Mouse (Mus musculus): ENCODE measurements around the gene Pde11a.

Pde11a gene

DNA sequence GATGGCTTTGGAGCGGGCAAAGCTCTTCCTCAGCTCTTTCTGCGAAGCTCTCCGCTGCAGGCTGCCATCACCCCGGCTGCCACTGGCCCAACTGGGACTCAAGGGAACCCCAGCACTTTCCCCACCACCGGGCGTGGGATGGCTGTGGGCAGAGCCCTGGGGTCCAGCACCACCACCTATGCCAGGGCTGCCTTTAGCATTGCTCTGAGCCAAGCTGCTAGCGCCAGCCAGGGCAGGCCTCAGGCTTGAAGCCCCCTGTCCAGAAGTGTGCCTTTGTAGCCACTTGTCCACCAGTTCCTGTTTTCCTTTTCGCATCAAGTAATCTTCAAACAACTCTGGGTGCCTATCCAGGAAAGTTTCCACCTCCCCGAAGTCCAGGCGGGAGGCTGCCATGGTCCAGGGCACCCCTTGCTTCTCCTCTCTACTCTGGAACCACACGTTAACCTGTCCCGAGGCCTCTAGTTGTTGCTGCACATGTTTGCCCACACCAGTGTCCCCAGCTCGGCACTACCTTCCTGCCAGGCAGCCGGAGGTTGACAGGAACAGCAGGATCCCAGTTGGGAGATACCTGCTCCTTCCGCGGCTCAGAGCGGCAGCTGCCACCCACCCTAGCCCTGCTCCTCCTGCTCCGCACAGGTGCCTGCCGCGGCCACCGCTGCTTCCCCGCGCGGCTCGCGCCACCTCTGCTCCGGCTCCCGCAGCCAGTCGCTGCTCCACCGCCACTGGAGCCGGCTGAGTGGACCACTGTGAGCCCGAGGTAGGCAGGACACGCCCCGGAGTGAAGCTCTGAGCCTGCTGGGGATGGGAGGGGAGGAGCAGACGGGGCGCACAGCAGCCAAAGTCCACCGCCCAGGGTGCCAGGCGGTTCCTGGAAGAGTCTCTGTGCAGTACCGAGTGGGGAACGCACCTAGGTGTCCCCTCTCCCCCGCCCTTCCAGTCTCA lies at the start of gene Pde11a:
TSS of gene Pde11a (minus strand) at position 560 of the 942 bp plus-strand sequence.
- peak; percentile 3 for DNase-seq (ENCODE audit: low spot score)

DNA sequence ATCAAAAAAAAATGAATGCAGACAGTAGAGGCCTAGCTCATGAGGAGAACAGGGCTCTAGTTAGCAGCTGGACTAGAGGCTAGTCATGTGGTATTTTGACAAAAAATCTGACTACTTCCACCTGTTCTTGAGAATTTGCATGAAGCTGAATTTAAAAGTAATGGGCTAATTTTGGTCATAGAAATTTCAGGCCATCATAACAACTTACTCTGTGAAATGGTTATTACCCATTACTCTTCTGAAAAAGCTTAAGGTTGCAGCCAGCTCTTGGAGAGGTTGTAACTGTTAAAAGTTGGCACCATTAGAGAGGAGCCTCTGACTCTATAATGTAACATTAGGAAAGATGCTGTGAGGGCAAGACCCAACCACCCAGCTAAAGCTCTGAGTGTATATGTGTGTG lies 48.0 kb upstream of the Pde11a start:
- DNase-seq (ENCODE audit: low spot score) = no peak

DNA sequence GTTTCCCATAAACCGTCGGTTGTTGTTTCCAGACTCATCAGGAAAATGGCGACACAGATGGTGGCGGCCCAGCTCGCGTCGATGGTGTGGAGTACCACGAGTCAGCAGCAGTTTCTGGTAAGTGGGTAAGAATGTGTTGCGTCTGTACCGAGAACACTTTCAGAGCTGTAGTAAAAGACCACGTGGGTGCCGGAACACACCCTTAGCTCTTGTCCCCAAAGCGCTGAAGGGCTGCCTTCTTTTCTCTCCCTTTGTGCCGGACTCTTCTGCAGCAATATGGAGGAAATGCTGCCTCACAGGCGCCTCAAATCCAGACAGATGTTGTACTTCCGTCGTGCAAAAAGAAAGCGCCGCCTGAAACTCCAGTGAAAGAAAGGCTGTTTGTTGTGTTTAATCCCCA lies 40.1 kb upstream of the Pde11a start:
- no peak for DNase-seq (ENCODE audit: low spot score)

DNA sequence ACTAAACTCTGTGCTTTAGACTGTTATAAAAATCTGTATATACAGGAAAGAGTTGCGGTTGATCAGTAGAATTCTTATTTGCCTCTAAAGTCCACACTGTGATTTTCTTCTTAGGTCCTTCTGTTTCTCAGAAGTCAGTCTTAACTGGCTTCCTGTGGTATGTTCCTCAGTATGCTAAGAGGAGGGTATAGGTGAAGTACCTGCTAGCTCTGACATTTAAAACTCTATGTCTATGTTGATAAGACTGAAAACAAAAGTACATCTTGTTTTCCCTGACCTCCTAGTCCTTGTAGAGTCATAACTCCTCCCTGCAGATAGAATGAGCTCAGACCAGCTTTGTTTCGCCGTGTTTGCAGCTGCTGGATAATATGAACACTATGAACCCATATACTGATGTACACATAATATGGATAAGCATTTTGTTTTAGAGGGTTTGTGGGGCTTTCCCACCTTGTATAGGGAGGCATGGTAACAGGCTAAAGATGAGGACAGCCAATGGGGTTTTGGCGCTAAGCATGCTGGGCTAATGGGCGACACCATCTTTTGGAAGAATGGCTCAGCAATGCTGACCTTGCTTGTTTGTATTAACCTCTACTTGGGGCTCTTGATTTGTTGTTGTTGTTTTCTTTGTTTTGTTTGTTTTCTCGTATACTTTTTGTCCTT lies 36.1 kb upstream of the Pde11a start:
- no peak for DNase-seq (ENCODE audit: low spot score)

DNA sequence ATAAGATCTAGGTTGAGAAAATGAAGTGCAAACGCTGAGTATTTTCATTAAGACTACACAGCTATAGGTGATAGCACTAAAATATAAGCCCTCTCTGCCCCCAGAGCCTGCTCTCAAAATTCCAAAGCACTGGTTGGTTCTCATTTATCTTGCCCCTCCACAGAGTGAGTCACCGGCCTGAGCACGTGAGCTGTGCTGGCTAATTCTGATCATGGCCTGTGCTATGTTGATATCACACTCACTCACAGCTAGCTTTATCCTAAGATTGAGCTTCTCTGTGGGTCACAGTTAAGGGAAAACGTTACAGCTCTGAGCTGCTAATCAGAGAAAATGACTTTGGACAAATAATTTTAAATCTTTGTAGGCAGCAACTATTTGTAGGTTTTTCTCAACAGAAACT lies 33.7 kb upstream of the Pde11a start:
- peak; percentile 75 for DNase-seq (ENCODE audit: low spot score)

DNA sequence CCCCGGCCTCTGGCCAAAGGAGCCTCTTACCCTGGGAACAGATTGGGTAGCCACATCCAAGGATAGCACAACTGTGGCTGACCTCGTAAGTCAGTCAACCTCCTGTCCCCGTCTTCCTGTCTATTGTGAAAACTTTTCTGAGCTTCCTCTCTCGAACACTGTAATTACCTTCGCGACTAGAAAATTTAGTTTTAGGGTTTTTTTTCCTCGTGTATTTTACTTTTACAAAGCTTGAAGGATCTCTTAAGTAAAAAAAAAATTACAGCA lies 32.0 kb upstream of the Pde11a start:
- DNase-seq (ENCODE audit: low spot score) = no peak

DNA sequence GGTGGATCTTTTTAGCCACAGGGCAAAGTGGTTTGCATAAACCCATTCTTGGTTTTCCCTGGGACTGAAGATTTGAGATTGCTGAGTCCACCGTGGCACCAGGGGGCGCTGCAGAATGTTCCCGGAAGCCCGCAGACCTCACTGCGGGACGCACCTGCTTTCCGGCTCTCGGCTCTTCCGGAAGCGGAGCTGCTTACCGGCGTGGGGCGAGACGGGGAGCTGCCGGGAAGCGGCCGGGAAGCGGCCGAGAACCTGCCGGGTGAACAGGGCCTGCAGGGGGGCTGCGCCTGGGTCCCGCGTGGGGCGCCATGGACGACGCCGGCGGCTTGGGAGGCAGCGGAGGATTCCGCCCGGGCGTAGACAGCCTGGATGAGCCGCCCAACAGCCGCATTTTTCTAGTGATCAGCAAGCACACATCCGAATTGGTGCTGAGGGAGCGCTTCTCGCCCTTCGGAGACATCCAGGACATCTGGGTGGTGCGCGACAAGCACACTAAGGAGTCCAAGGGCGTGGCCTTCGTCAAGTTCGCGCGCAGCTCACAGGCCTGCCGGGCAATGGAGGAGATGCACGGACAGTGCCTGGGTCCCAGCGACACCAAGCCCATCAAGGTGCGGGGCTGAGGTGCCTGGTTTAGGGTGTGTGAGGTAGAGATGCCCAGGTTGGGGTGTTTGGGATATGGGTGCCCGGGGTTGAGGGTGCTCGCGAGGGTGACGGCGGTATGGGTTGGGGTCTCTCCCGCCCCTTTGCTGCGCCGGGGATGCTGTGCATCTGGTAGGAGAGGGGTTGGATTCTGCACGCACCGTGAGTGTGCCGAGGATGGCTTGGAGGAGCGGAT lies 31.5 kb upstream of the Pde11a start, which contains the start of gene Rbm45:
TSS of gene Rbm45 (plus strand) at position 164 of the 835 bp plus-strand sequence.
- DNase-seq (ENCODE audit: low spot score) = peak; percentile 87

DNA sequence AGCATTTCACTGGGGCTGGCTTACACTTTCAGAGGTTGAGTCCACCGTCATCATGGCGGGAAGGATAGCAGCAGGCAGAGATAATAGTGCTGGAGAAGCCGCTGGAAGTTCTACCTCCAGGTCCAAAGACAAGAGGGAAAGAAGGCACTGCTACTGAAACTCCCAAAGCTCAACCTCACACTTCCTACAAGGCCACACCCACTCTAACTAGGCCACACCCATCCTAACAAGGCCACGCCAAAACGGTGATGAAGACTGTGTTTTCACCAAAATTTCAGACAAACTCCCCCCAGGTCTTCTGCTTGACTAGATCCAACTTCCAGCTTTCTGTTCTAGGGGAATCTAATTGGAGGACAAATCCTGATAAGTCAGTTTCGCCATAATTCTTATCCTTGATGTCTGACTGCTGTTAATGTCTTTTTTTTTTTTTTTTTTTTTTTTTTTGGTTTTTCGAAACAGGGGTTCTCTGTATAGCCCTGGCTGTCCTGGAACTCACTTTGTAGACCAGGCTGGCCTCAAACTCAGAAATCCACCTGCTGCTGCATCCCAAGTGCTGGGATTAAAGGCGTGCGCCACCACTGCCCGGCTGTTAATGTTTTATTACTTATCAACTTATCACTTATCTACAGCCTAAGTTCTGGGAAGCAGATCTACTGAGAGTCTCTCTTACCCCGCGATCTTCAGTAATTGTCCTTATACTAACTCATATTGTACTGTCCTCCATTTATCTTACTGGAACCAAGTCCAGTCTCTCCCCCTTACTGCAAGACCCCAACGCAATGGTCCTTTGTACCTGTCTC lies 30.5 kb upstream of the Pde11a start:
- no peak for DNase-seq (ENCODE audit: low spot score)

DNA sequence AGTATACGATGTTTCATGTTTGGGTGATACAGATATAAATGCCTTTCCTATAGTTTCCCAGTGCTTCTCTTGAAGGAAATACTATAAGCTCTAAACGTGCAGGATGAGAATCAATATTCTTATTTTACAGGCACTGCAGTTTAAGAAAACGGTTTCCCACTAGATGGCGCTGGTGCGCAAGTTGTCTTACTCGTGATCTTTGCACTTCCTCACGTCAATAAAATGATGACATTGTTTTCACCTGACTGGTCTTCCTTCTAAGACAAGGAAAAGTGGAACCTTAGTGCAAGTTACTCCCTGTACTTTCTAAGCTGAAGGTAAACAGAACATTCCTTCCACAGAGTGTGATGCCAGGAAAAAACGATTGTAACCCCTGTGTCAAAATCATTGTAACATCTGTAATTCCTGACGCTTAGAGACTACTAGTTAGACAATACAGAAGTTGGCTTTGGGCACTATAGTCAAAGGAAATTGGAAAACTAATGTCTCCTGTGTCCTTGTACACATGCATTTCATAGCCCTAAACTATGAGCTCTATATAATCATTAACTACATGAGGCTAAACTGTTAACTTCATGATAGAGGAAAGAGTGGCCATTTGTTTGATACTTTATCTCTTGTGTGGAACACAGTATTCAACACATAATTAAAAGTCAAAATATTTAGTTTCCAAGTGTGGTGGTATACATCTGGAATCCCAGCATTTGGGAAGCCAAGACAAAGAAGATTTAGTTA lies 28.8 kb upstream of the Pde11a start:
- DNase-seq (ENCODE audit: low spot score) = peak; percentile 79

DNA sequence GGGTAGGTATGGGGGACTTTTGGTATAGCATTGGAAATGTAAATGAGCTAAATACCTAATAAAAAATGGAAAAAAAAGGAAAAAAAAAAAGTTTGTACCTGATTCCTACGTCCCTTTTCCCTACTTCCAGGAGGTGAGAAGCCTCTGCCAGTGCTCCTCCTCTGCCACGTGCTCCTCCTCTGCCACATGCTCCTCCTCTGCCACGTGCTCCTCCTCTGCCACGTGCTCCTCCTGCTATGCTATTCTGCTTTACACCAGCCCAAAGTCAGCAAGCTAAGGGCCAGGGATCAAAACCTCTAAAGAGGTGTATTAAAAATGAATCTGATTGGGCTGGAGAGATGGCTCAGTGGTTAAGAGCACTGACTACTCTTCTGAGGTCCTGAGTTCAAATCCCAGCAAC lies 27.2 kb upstream of the Pde11a start:
- no peak for DNase-seq (ENCODE audit: low spot score)

DNA sequence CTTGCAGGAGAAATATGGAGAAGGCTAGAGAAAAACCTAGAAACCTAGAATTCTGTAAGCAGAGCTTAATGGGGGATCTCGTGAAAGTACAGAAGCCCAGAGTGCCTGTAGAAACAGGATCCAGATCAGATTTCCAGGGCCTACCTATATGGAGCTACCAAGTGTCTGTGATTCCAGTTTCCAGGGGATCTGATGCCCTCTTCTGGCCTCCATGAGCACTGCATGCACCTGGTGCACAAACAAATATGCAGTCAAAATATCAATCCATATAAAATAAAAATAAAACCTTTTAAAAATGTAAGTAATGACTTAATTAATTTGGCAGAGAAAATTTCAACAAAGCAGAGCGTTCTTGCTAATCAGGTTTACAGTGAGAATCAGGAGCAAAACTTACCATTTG lies 23.5 kb upstream of the Pde11a start:
- no peak for DNase-seq (ENCODE audit: low spot score)

DNA sequence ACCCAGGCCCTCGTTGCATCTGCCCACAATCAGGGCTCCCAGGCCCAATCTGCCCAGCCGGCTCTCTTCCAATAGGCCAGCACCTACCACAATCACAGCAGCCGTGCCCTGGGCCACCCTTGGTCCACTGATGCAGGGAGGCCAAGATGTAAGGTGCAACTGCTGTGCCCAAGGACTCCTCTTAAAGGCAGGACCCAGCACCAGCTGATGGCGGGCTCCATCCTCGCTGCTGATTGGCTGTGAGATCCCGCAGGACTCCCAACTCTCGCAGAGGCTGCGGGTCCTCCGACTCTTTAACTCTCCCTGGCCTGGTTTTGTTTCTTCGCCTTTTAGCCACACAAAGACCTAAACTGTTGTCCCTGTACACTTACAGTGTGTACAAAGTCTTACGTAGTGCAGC lies 21.7 kb upstream of the Pde11a start, which contains the start of gene Cyct:
TSS of gene Cyct (minus strand) at position 225 of the 400 bp plus-strand sequence.
- no peak for DNase-seq (ENCODE audit: low spot score)

DNA sequence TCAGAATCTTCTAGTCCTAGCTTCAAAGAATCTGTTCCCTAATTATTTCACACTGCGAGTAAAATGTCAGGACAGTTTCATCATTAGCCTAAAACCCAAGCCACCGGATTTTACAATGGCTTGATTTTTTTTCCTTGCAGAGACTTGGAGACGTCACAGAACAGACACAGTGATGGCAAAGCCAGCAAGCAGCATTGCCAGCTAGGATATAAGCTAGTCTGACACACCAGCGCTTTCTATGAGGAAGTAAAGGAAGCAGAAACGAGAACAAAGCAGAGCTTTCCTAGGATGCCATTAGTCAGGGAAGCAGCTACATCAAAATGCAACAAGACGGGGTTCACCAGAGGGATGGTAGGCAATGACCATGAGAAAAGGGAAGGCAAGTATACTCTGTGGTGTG lies 9.3 kb upstream of the Pde11a start:
- DNase-seq (ENCODE audit: low spot score) = no peak

DNA sequence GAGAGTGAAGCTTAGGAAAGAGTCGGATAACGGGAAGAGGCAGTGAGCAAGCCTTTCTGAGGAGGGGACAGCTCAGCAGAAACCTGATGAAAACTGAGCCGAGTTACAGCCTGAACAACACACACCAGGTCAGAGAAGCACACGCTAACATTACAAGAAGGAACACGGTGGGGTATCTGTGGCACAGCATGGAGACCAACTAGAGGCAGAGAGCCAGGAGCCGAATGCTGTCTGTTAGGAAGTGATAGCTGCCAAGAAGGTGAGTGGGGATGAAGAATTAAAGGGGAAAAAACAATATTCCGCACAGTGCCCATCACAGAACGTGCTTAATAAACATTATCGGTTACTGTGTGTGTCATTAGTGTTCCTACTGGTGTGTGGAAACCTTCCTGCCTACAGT lies 3.6 kb upstream of the Pde11a start:
- no peak for DNase-seq (ENCODE audit: low spot score)

DNA sequence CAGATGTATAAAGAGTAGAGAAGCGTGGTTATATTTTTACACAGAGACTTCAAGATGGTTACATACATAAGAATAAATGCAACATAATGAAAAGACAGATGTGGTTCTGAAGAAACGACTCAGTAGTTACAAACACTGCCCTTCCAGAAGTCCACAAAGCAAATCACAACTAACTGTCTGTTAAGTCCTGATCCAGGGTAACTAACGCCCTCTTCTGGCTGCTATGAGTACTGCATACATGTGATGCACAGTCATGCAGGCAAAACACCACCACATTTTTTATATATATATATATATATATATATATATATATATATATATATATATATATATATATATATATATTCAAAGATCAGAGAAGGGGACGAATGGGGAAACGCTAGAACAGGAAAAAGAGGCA lies 4.0 kb downstream of the Pde11a start:
- peak; percentile 8 for DNase-seq (ENCODE audit: low spot score)

DNA sequence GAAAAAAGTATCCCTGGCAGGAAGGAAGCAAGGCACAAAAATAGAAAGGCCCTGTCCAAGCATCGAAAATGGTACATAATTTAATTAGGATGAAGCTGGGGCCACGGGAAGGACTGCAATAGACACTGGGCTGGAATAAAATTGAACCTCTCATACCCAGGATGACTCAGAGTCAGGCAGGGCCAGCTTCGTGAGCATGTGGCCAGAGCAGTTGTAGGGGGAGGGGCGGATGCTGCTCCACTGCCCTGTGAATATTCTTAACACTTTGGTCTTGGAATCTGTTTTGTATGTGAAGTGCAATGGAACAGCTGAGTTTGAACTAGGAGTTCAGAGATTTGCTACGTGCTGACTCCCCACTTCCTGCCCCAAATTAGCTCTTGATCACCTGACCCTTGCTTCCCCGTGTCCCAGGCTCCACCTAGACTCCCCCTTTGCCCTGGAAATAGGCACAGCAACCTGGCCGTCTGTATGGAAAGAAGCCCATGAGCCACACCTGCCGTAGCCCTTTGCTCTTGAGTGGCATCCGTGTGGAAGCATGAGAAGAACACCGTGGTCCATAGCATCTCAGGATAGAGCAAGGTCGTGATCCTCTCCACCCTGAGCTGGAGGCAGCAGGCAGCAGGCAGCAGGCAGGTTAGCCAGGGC lies 6.3 kb downstream of the Pde11a start:
- DNase-seq (ENCODE audit: low spot score) = no peak

DNA sequence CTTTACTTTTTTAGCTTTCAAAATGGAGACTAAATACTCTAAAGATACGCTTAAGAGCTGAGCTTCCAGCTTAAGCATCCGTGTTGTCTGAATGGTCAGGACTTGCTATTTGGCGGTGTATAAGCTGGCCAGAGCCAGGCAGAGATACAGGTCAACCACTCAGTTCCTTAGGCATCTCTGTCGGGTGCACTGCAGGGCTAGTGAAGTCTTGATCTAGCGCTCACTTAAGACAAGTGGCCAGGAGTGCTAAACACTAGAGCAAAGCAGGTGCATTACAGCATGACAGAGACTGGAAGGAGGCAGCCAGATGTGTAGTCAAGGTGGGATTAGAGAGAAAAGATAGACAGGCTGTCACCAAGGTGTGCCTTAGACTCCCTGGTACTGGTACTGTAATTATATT lies 8.5 kb downstream of the Pde11a start:
- DNase-seq (ENCODE audit: low spot score) = no peak

DNA sequence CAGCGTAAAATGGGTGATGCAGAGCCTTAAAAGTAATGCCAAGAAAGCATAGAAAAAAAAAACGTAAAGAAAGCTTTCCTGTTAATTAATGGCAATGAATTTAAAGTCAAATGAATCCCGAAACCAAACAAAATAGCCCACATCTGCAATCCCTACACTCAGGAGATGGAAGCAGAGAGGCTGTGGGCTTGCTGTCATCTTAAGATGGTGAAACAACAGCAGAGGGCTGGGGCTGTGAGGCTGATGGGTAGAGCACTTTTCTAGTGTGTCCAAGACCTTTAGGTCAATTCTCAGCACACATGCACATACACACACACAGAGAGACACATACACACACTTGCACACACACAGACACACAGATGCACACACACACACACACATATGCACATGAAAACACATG lies 12.4 kb downstream of the Pde11a start:
- DNase-seq (ENCODE audit: low spot score) = no peak

DNA sequence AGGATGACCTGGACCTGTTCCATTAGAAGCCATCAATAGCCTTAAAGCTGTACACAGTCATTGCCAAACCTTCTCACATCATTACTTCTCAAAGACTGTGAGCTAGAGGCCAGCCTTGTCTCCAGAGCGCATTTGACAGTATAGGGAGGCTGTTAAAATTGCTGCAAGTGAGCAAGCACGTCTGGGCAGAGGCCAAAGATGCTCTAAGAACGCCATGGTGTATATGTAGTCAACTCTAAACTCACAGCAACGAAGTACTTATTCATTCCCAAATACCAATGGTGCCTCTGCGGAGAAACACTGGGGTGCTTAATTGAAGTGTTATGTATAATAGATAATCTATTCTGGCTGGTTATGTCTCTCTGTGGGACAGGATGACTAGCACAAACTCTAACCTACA lies 14.1 kb downstream of the Pde11a start:
- no peak for DNase-seq (ENCODE audit: low spot score)

DNA sequence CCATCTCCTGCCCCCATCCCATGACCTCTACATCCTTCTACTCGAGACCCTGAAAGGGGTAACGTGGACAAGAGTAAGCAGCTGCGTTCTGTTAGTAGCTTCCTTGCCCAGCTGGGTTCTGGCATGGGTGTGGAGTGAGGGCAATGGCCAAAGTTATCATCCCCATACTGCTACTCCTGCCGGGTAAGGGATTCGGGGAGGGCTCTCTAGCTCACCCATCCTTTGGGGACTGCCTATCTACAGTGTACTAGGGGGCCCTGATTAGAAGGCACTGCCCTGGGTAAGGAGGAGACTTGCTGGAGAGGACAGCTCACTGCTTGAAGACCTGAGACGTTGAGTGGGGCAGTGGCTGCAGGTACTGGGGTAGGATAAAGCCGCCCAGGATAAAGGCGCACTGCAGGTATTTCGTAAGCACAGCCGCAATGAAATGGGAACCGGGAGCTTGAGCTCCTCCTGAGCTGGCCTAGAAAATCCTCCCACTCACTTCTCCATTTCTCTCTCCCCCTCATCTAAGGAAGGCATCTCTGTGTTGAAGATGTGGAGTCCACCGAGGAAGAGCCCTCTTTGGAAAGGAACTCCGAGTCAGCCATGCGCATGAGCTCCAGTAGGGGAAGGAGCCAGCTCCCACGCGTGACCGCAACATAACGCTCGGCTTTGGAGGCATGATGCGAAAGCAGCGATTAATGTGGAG lies 15.2 kb downstream of the Pde11a start:
- no peak for DNase-seq (ENCODE audit: low spot score)

Measured in c-Kit-positive CD71-positive TER-119-positive erythroid progenitor cells, embryonic 14.5 days (primary cell).